In the genomic region with DNA sequence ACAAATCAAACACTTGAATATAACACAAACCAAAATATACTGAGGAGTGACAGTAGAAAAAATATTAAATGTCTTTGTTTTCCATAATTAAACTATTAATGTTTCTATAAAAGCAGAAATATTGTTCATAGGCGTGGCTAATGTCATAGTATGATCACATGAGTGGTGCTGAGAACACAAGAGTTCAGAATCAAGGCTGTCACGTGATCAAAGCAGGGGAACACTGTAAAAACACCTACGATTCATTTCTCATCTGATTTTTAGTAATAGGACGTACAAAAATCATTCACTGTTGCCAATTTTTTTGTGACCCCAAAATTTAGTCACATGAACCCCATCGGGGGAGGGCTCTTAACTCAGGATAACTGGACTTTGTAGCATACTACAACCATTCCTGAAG, we compare ENCODE assay signal across 23 mouse cellular contexts. TPM values are rescaled to one million over a fixed set of nuclear protein-coding genes. Genes with fewer than 3 reads are reported as not detected.
A peak's percentile ranks its signal among the peaks of the same experiment; 100 is the strongest.
DNase-seq lines count a peak whose midpoint lies in the region; ATAC-seq and TF ChIP-seq lines count a peak whose summit lies in the region.
"Had no signal": no experiment of that assay in that cellular context is flagged by ENCODE, and none has a peak within 500 bp of the region (broad histone marks: within the 10 kb centered on the region; RNA-seq: fewer than 3 reads in every experiment).

No protein-coding gene starts in this region.

- H3K4me1 ChIP-seq in midbrain, embryonic 11.5 days (ENCODE audit: control insufficient read depth, insufficient read depth, low read length) = no peaks in the 10 kb centered on the region
- no peaks in the 10 kb centered on the region for H3K4me1 ChIP-seq in midbrain, embryonic 14.5 days (ENCODE audit: control insufficient read depth, insufficient read depth, low read length)
- H3K4me1 ChIP-seq in CH12.LX (ENCODE audit: control insufficient read depth in 1 of 2, insufficient read depth in 2 of 2) = no peaks in the 10 kb centered on the region
- H3K4me1 ChIP-seq: embryonic facial prominence, embryonic 15.5 days; forebrain, embryonic 10.5 days; forebrain, embryonic 12.5 days had no signal

- H3K4me2 ChIP-seq in midbrain, embryonic 11.5 days = no peak overlapping the region
- H3K4me2 ChIP-seq in midbrain, embryonic 14.5 days (ENCODE audit: low read length) = no peak overlapping the region
- H3K4me2 ChIP-seq in CH12.LX (ENCODE audit: insufficient read depth, low read depth, poor library complexity, severe bottlenecking) = no peak overlapping the region
- H3K4me2 ChIP-seq: embryonic facial prominence, embryonic 13.5 days; embryonic facial prominence, embryonic 15.5 days; forebrain, embryonic 12.5 days had no signal

- dilution Hi-C loops in CH12.LX (cut with MboI; ENCODE audit: extremely low pct_ligation_motif_present, extremely low pct_unique_long_range_greater_than_20kb, low sequenced_read_pairs) = no loop called here

- H3K27me3 ChIP-seq in midbrain, embryonic 11.5 days (ENCODE audit: control insufficient read depth, insufficient read depth, low read length) = no peaks in the 10 kb centered on the region
- H3K27me3 ChIP-seq in midbrain, embryonic 14.5 days (ENCODE audit: control insufficient read depth, insufficient read depth, low read length) = no peaks in the 10 kb centered on the region
- no peaks in the 10 kb centered on the region for H3K27me3 ChIP-seq in CH12.LX (replicated peaks)
- H3K27me3 ChIP-seq: embryonic facial prominence, embryonic 13.5 days; embryonic facial prominence, embryonic 15.5 days; forebrain, embryonic 12.5 days had no signal

- DNase-seq in midbrain, embryonic 11.5 days (ENCODE audit: low spot score, missing footprints) = peak; percentile 28
- no peak for DNase-seq in midbrain, embryonic 14.5 days
- no peak for DNase-seq in CH12.LX (ENCODE audit: extremely low read depth)
- no peak for DNase-seq in neural tube, embryonic 10.5 days (ENCODE audit: extremely low spot score, low spot score)
- DNase-seq in urinary bladder, adult 18-20 months (ENCODE audit: low spot score in 2 of 2) = no peak
- DNase-seq: adrenal gland, adult 2 months; adrenal gland, postnatal 10 days; adrenal gland, postnatal 25 days; cerebellum, adult 11 months; cerebellum, adult 18-20 months; cerebellum, adult 8-10 months; cerebellum, adult 9-11 months; cerebellum, postnatal 14 days; cerebellum, postnatal 36 days; embryo, embryonic 11 days had no signal

- ATAC-seq in midbrain, embryonic 11.5 days (ENCODE audit: low FRiP score) = no peak
- no peak for ATAC-seq in midbrain, embryonic 14.5 days (ENCODE audit: low FRiP score, low TSS enrichment)
- ATAC-seq: CD4-positive, CD25-positive, alpha-beta regulatory T cell, adult 4 months; forebrain, embryonic 14.5 days; forebrain, embryonic 16.5 days had no signal

- in situ Hi-C loops in CH12.LX (cut with MboI; ENCODE audit: low pct_ligation_motif_present, low pct_unique_long_range_greater_than_20kb, low sequenced_read_pairs) = no loop called here

- 88% methylated on average over 5 of the region's 5 CpGs for WGBS in midbrain, embryonic 11.5 days
- WGBS in midbrain, embryonic 14.5 days = 89% methylated on average over 5 of the region's 5 CpGs

- no peak overlapping the region for H3K9ac ChIP-seq in midbrain, embryonic 11.5 days (ENCODE audit: low read length)
- no peak overlapping the region for H3K9ac ChIP-seq in midbrain, embryonic 14.5 days (replicated peaks; ENCODE audit: low read length)
- no peak overlapping the region for H3K9ac ChIP-seq in CH12.LX (ENCODE audit: insufficient read depth, low read depth)
- H3K9ac ChIP-seq: embryonic facial prominence, embryonic 13.5 days; embryonic facial prominence, embryonic 15.5 days; forebrain, embryonic 12.5 days had no signal

- H3K4me3 ChIP-seq in midbrain, embryonic 11.5 days (ENCODE audit: low read depth, low read length) = no peak overlapping the region
- no peak overlapping the region for H3K4me3 ChIP-seq in midbrain, embryonic 14.5 days (replicated peaks; ENCODE audit: low read depth, low read length)
- no peak overlapping the region for H3K4me3 ChIP-seq in CH12.LX (replicated peaks in 1 of 3; ENCODE audit: low read depth in 2 of 3, low read length in 2 of 3, poor library complexity in 1 of 3)
- H3K4me3 ChIP-seq: embryonic facial prominence, embryonic 13.5 days; embryonic facial prominence, embryonic 15.5 days; erythroblast, embryonic 14.5 days; forebrain, embryonic 10.5 days; forebrain, embryonic 12.5 days had no signal

- H3K9me3 ChIP-seq in midbrain, embryonic 11.5 days (ENCODE audit: control insufficient read depth, low read length) = no peaks in the 10 kb centered on the region
- no peaks in the 10 kb centered on the region for H3K9me3 ChIP-seq in midbrain, embryonic 14.5 days (ENCODE audit: control insufficient read depth, low read length)
- no peaks in the 10 kb centered on the region for H3K9me3 ChIP-seq in CH12.LX (replicated peaks; ENCODE audit: low read length)
- H3K9me3 ChIP-seq: embryonic facial prominence, embryonic 13.5 days; embryonic facial prominence, embryonic 15.5 days; forebrain, embryonic 10.5 days; forebrain, embryonic 12.5 days had no signal

- TF ChIP-seq EP300 in CH12.LX (IDR thresholded peaks at IDR 0.05; ENCODE audit: low read length) = no peak

- TF ChIP-seq CTCF in CH12.LX (conservative IDR thresholded peaks at IDR 0.05 in 1 of 2, IDR thresholded peaks at IDR 0.05 in 1 of 2; ENCODE audit: low read depth in 2 of 2, low read length in 2 of 2) = no peak

- H3K36me3 ChIP-seq in midbrain, embryonic 11.5 days (ENCODE audit: control insufficient read depth, insufficient read depth, low read length) = no peaks in the 10 kb centered on the region
- no peaks in the 10 kb centered on the region for H3K36me3 ChIP-seq in midbrain, embryonic 14.5 days (ENCODE audit: control insufficient read depth, insufficient read depth, low read length)
- H3K36me3 ChIP-seq in CH12.LX (replicated peaks in 1 of 2; ENCODE audit: control insufficient read depth in 1 of 2, insufficient read depth in 1 of 2, low read length in 1 of 2) = no peaks in the 10 kb centered on the region
- H3K36me3 ChIP-seq: embryonic facial prominence, embryonic 13.5 days; embryonic facial prominence, embryonic 15.5 days; forebrain, embryonic 10.5 days; forebrain, embryonic 12.5 days had no signal

- TF ChIP-seq RAD21 in CH12.LX (IDR thresholded peaks at IDR 0.05; ENCODE audit: low read depth, low read length) = no peak

- H3K27ac ChIP-seq in midbrain, embryonic 11.5 days (ENCODE audit: low read depth, low read length) = no peak overlapping the region
- H3K27ac ChIP-seq in midbrain, embryonic 14.5 days (replicated peaks; ENCODE audit: low read depth, low read length) = no peak overlapping the region
- H3K27ac ChIP-seq in CH12.LX (ENCODE audit: insufficient read depth, low read depth) = no peak overlapping the region
- H3K27ac ChIP-seq: embryonic facial prominence, embryonic 13.5 days; embryonic facial prominence, embryonic 15.5 days; forebrain, embryonic 10.5 days; forebrain, embryonic 12.5 days had no signal

- TF ChIP-seq POLR2A in CH12.LX (IDR thresholded peaks at IDR 0.05; ENCODE audit: low read depth, low read length) = no peak

- no peaks in the 10 kb centered on the region for H3K79me2 ChIP-seq in CH12.LX (replicated peaks; ENCODE audit: control insufficient read depth, extremely low read depth, insufficient read depth, poor library complexity, severe bottlenecking)

TF ChIP-seq in CH12.LX, 34 proteins besides CTCF, POLR2A, EP300 and RAD21:
- TF ChIP-seq USF1 (IDR thresholded peaks at IDR 0.05; ENCODE audit: low read depth, low read length) (peak; percentile 53), BHLHE40 (IDR thresholded peaks at IDR 0.05; ENCODE audit: low read depth, low read length) (peak; percentile 58), USF2 (conservative IDR thresholded peaks at IDR 0.05; ENCODE audit: low read depth, low read length) (peak; percentile 62), KAT2A (IDR thresholded peaks at IDR 0.05; ENCODE audit: insufficient replicate concordance, low read length) (no peak), SMC3 (IDR thresholded peaks at IDR 0.05; ENCODE audit: low read depth, low read length) (no peak)

RNA-seq across cellular contexts. Expression of a gene that starts 47.2 kb away (rescaled TPM):
- polyA plus RNA-seq in midbrain, embryonic 11.5 days (2014; fragmentation: Nextera tagmentation; extraction: Ambion mirVana) = 21.7 and 24.8 TPM in 2 replicates
- polyA plus RNA-seq in midbrain, embryonic 14.5 days (2014; fragmentation: Nextera tagmentation; extraction: Ambion mirVana) = 5.6 and 12.3 TPM in 2 replicates
- total RNA-seq in CH12.LX (2012; rRNA removed) (0.30 and 0.50 TPM in 2 replicates), CH12.LX (2014; rRNA removed) (0.64 and 0.72 TPM in 2 replicates)
- 0.59 and 1.2 TPM in 2 replicates for polyA plus RNA-seq in CH12.LX (2012; ENCODE audit: insufficient read length, low read depth)
